In the genomic region with DNA sequence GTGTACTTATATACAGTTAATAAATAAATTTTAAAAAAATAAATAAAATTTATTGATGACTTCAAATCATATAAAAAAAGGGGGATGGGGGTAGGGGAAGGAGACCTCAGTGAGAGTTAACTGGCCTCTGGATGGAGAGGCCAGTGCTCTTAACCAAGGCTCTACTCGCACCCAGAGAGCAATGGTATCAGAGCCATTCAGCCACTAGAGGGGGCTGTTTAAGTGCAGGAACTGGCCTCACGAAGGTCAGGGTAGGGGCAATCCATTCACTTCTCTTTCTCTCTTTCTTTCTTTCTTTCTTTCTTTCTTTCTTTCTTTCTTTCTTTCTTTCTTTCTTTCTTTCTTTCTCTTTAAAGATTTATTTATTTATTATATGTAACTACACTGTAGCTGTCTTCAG, we compare ENCODE assay signal across 7 mouse cellular contexts. TPM values are rescaled to one million over a fixed set of nuclear protein-coding genes. Genes with fewer than 3 reads are reported as not detected.
DNase-seq lines count a peak whose midpoint lies in the region; ATAC-seq and TF ChIP-seq lines count a peak whose summit lies in the region.

No protein-coding gene starts in this region.

- H3K36me3 ChIP-seq in intestine, postnatal 0 days (ENCODE audit: control insufficient read depth, insufficient read depth) = peaks cover 26% of the 10 kb centered on the region
- H3K36me3 ChIP-seq in intestine, embryonic 16.5 days (ENCODE audit: control insufficient read depth, insufficient read depth, low read length) = 0 out of 2 replicates have a peak, but pooled peaks cover 5% of the 10 kb centered on the region
- peaks cover 68% of the 10 kb centered on the region for H3K36me3 ChIP-seq in G1E (replicated peaks)
- peaks cover 28% of the 10 kb centered on the region for H3K36me3 ChIP-seq in liver, embryonic 13.5 days
- H3K36me3 ChIP-seq in stomach, postnatal 0 days (ENCODE audit: control insufficient read depth, insufficient read depth, low read length) = peaks cover 9% of the 10 kb centered on the region

- H3K4me1 ChIP-seq in intestine, postnatal 0 days (replicated peaks; ENCODE audit: control insufficient read depth, insufficient read depth, low read length) = no peaks in the 10 kb centered on the region
- H3K4me1 ChIP-seq in intestine, embryonic 16.5 days (ENCODE audit: control insufficient read depth, insufficient read depth, low read length) = peaks cover 5% of the 10 kb centered on the region; the same call in 1 of the 2 replicates
- H3K4me1 ChIP-seq in G1E (ENCODE audit: insufficient read depth, low read depth, low read length) = peaks cover 37% of the 10 kb centered on the region
- peaks cover 26% of the 10 kb centered on the region for H3K4me1 ChIP-seq in liver, embryonic 13.5 days (replicated peaks)
- H3K4me1 ChIP-seq in stomach, postnatal 0 days (replicated peaks; ENCODE audit: control insufficient read depth, insufficient read depth) = no peaks in the 10 kb centered on the region

- no peaks in the 10 kb centered on the region for H3K27me3 ChIP-seq in intestine, postnatal 0 days (replicated peaks; ENCODE audit: control insufficient read depth, insufficient read depth, low read length)
- H3K27me3 ChIP-seq in intestine, embryonic 16.5 days (replicated peaks; ENCODE audit: control insufficient read depth, insufficient read depth, low read length) = no peaks in the 10 kb centered on the region
- H3K27me3 ChIP-seq in G1E (ENCODE audit: insufficient read depth, low read length) = no peaks in the 10 kb centered on the region
- H3K27me3 ChIP-seq in liver, embryonic 13.5 days = no peaks in the 10 kb centered on the region
- H3K27me3 ChIP-seq in stomach, postnatal 0 days (ENCODE audit: control insufficient read depth, insufficient read depth, low read length) = no peaks in the 10 kb centered on the region

- no peak overlapping the region for H3K4me2 ChIP-seq in intestine, postnatal 0 days (replicated peaks; ENCODE audit: low read depth)
- no peak overlapping the region for H3K4me2 ChIP-seq in intestine, embryonic 16.5 days (ENCODE audit: low read depth, low read length)
- H3K4me2 ChIP-seq in liver, embryonic 13.5 days = no peak overlapping the region
- H3K4me2 ChIP-seq in stomach, postnatal 0 days (replicated peaks; ENCODE audit: low read depth) = no peak overlapping the region

- H3K27ac ChIP-seq in intestine, postnatal 0 days (ENCODE audit: low read depth, low read length) = no peak overlapping the region
- no peak overlapping the region for H3K27ac ChIP-seq in intestine, embryonic 16.5 days (ENCODE audit: low read length)
- H3K27ac ChIP-seq in liver, embryonic 13.5 days = no peak overlapping the region
- no peak overlapping the region for H3K27ac ChIP-seq in stomach, postnatal 0 days (replicated peaks)

- no peaks in the 10 kb centered on the region for H3K9me3 ChIP-seq in intestine, postnatal 0 days (ENCODE audit: control insufficient read depth)
- no peaks in the 10 kb centered on the region for H3K9me3 ChIP-seq in intestine, embryonic 16.5 days (ENCODE audit: control insufficient read depth, low read length)
- no peaks in the 10 kb centered on the region for H3K9me3 ChIP-seq in G1E (replicated peaks)
- H3K9me3 ChIP-seq in liver, embryonic 13.5 days (replicated peaks) = no peaks in the 10 kb centered on the region
- H3K9me3 ChIP-seq in stomach, postnatal 0 days (ENCODE audit: control insufficient read depth, low read length) = no peaks in the 10 kb centered on the region

- no peak overlapping the region for H3K9ac ChIP-seq in intestine, postnatal 0 days (ENCODE audit: low read depth, low read length)
- H3K9ac ChIP-seq in intestine, embryonic 16.5 days (ENCODE audit: low read depth, low read length) = no peak overlapping the region
- no peak overlapping the region for H3K9ac ChIP-seq in liver, embryonic 13.5 days
- H3K9ac ChIP-seq in stomach, postnatal 0 days (ENCODE audit: low read length) = no peak overlapping the region

- 38% methylated on average over 2 of the region's 2 CpGs for WGBS in intestine, postnatal 0 days
- WGBS in intestine, embryonic 16.5 days = 46% methylated on average over 2 of the region's 2 CpGs
- 11% methylated on average over 2 of the region's 2 CpGs for WGBS in liver, embryonic 13.5 days (ENCODE audit: insufficient replicate concordance)
- WGBS in stomach, postnatal 0 days = 42% methylated on average over 2 of the region's 2 CpGs

- TF ChIP-seq CTCF in intestine, postnatal 0 days (IDR thresholded peaks at IDR 0.05; ENCODE audit: low read depth) = peak; percentile 75
- peak; percentile 38 for TF ChIP-seq CTCF in G1E (IDR thresholded peaks at IDR 0.05; ENCODE audit: low read depth, low read length)
- peak; percentile 74 for TF ChIP-seq CTCF in stomach, postnatal 0 days (IDR thresholded peaks at IDR 0.05; ENCODE audit: low read depth)

- no peak overlapping the region for H3K4me3 ChIP-seq in intestine, postnatal 0 days (ENCODE audit: low read depth, low read length)
- H3K4me3 ChIP-seq in intestine, embryonic 16.5 days (ENCODE audit: low read length) = no peak overlapping the region
- H3K4me3 ChIP-seq in G1E (ENCODE audit: low read depth, low read length) = no peak overlapping the region
- no peak overlapping the region for H3K4me3 ChIP-seq in liver, embryonic 13.5 days (replicated peaks)
- no peak overlapping the region for H3K4me3 ChIP-seq in stomach, postnatal 0 days (ENCODE audit: low read depth, low read length)

- ATAC-seq in intestine, postnatal 0 days = no peak
- no peak for ATAC-seq in intestine, embryonic 16.5 days
- ATAC-seq in G1E (ENCODE audit: extremely low read depth, insufficient number of reproducible peaks, low FRiP score, poor library complexity, severe bottlenecking) = no peak
- ATAC-seq in liver, embryonic 13.5 days (ENCODE audit: low read depth) = no peak
- no peak for ATAC-seq in stomach, postnatal 0 days (ENCODE audit: low FRiP score, low TSS enrichment)

- no peak for TF ChIP-seq EP300 in stomach, postnatal 0 days (optimal IDR thresholded peaks at IDR 0.05)

- peak; percentile 62 for DNase-seq in G1E (ENCODE audit: low spot score)
- peak; percentile 76 for DNase-seq in c-Kit-positive CD71-positive TER-119-positive erythroid progenitor cells, embryonic 14.5 days (ENCODE audit: low spot score)
- DNase-seq in liver, embryonic 13.5 days = peak; percentile 56
- DNase-seq in stomach, postnatal 0 days (ENCODE audit: low spot score) = peak; percentile 61
- no peak for DNase-seq in right cerebral cortex, postnatal 10 days (ENCODE audit: low spot score in 2 of 2)

RNA-seq across cellular contexts. Expression of a gene that starts 4.7 kb away (rescaled TPM):
- polyA plus RNA-seq in intestine, postnatal 0 days (2015; fragmentation: Nextera tagmentation; extraction: Ambion mirVana) = 13.5 and 14.0 TPM in 2 replicates
- polyA plus RNA-seq in intestine, embryonic 16.5 days (2015; fragmentation: Nextera tagmentation; extraction: Ambion mirVana) = 23.8 and 29.4 TPM in 2 replicates
- total RNA-seq in G1E (2014; fragmentation: Nextera tagmentation) = 3.8 and 8.1 TPM in 2 replicates
- total RNA-seq in G1E (2017) = 1.1 and 1.6 TPM in 2 replicates
- polyA plus RNA-seq in G1E (2012) = 1.3 and 2.7 TPM in 2 replicates
- polyA plus RNA-seq in liver, embryonic 13.5 days (2015; fragmentation: Nextera tagmentation; extraction: Ambion mirVana) = 1.5 TPM in 2 replicates
- polyA plus RNA-seq in stomach, postnatal 0 days (2015; fragmentation: Nextera tagmentation; extraction: Ambion mirVana) = 51.9 and 54.1 TPM in 2 replicates

RNA-seq across cellular contexts. Expression of a gene that starts 4.8 kb away (rescaled TPM):
- 12.6 and 13.7 TPM in 2 replicates for polyA plus RNA-seq in intestine, postnatal 0 days (2015; fragmentation: Nextera tagmentation; extraction: Ambion mirVana)
- polyA plus RNA-seq in intestine, embryonic 16.5 days (2015; fragmentation: Nextera tagmentation; extraction: Ambion mirVana) = 34.2 and 34.7 TPM in 2 replicates
- 47.5 and 59.3 TPM in 2 replicates for total RNA-seq in G1E (2014; fragmentation: Nextera tagmentation)
- 53.9 and 57.6 TPM in 2 replicates for total RNA-seq in G1E (2017)
- 56.8 and 78.5 TPM in 2 replicates for polyA plus RNA-seq in G1E (2012)
- 31.8 and 33.2 TPM in 2 replicates for polyA plus RNA-seq in liver, embryonic 13.5 days (2015; fragmentation: Nextera tagmentation; extraction: Ambion mirVana)
- polyA plus RNA-seq in stomach, postnatal 0 days (2015; fragmentation: Nextera tagmentation; extraction: Ambion mirVana) = 15.9 and 19.0 TPM in 2 replicates

RNA-seq across cellular contexts. Expression of a gene that starts 6.5 kb away (rescaled TPM):
- 589 and 649 TPM in 2 replicates for polyA plus RNA-seq in intestine, postnatal 0 days (2015; fragmentation: Nextera tagmentation; extraction: Ambion mirVana)
- 365 and 416 TPM in 2 replicates for polyA plus RNA-seq in intestine, embryonic 16.5 days (2015; fragmentation: Nextera tagmentation; extraction: Ambion mirVana)
- total RNA-seq in G1E (2014; fragmentation: Nextera tagmentation) (119 and 123 TPM in 2 replicates), G1E (2017) (65.7 and 89.1 TPM in 2 replicates)
- polyA plus RNA-seq in G1E (2012) = 31.4 and 67.5 TPM in 2 replicates
- polyA plus RNA-seq in liver, embryonic 13.5 days (2015; fragmentation: Nextera tagmentation; extraction: Ambion mirVana) = 89.4 and 92.9 TPM in 2 replicates
- polyA plus RNA-seq in stomach, postnatal 0 days (2015; fragmentation: Nextera tagmentation; extraction: Ambion mirVana) = 161 and 166 TPM in 2 replicates

RNA-seq across cellular contexts. Expression of a gene that starts 33.1 kb away (rescaled TPM):
- 2.3 and 3.3 TPM in 2 replicates for polyA plus RNA-seq in intestine, postnatal 0 days (2015; fragmentation: Nextera tagmentation; extraction: Ambion mirVana)
- 4.4 and 5.1 TPM in 2 replicates for polyA plus RNA-seq in intestine, embryonic 16.5 days (2015; fragmentation: Nextera tagmentation; extraction: Ambion mirVana)
- total RNA-seq in G1E (2014; fragmentation: Nextera tagmentation) = not detected in 2 replicates
- 0.12 and 0.38 TPM in 2 replicates for total RNA-seq in G1E (2017)
- not detected in 2 replicates for polyA plus RNA-seq in G1E (2012)
- 7.5 and 7.7 TPM in 2 replicates for polyA plus RNA-seq in liver, embryonic 13.5 days (2015; fragmentation: Nextera tagmentation; extraction: Ambion mirVana)
- 12.3 and 16.2 TPM in 2 replicates for polyA plus RNA-seq in stomach, postnatal 0 days (2015; fragmentation: Nextera tagmentation; extraction: Ambion mirVana)

RNA-seq across cellular contexts. Expression of a gene that starts 34.4 kb away (rescaled TPM):
- 170 and 175 TPM in 2 replicates for polyA plus RNA-seq in intestine, postnatal 0 days (2015; fragmentation: Nextera tagmentation; extraction: Ambion mirVana)
- 470 and 510 TPM in 2 replicates for polyA plus RNA-seq in intestine, embryonic 16.5 days (2015; fragmentation: Nextera tagmentation; extraction: Ambion mirVana)
- total RNA-seq in G1E (2014; fragmentation: Nextera tagmentation) = 213 and 234 TPM in 2 replicates
- 292 and 314 TPM in 2 replicates for total RNA-seq in G1E (2017)
- polyA plus RNA-seq in G1E (2012) = 27.9 and 28.7 TPM in 2 replicates
- polyA plus RNA-seq in liver, embryonic 13.5 days (2015; fragmentation: Nextera tagmentation; extraction: Ambion mirVana) = 376 and 404 TPM in 2 replicates
- 230 and 233 TPM in 2 replicates for polyA plus RNA-seq in stomach, postnatal 0 days (2015; fragmentation: Nextera tagmentation; extraction: Ambion mirVana)

Comparison
In these comparisons a context has a peak if more than half of its experiments do, and no peak if none do; other contexts are left out.
1. DNase-seq: peak in G1E (single experiment), c-Kit-positive CD71-positive TER-119-positive erythroid progenitor cells, embryonic 14.5 days (single experiment), liver, embryonic 13.5 days (single experiment) and stomach, postnatal 0 days (single experiment); none in right cerebral cortex, postnatal 10 days (0 of 2).
2. Peak in every context shown above with its lines, with median percentiles within 50 percentile points of each other: CTCF ChIP-seq.